Mouse (Mus musculus) inflammation-experienced regulatory T-cells, adult 6 months (primary cell): ENCODE measurements at regions not wholly inside any gene's neighbourhood (a gene's known extent, or its start where the extent isn't known, plus 50 kb on each side); places are given as distances from the start of the nearest gene placed in this dataset.

Experiments used
- ATAC-seq: one replicate; pipeline ENCODE4 v1.8.0; 2017

- ATAC-seq = no peak
Observed at GRCm38 (mm10) chr2:45608926-45609325, 491.7 kb upstream of the Zeb2 start.

- no peak for ATAC-seq
Observed at GRCm38 (mm10) chr2:45607393-45607792, 490.2 kb upstream of the Zeb2 start.

- no peak for ATAC-seq
Observed at GRCm38 (mm10) chr2:45601332-45601900, 484.2 kb upstream of the Zeb2 start.

- ATAC-seq = no peak
Observed at GRCm38 (mm10) chr2:45593765-45594164, 476.6 kb upstream of the Zeb2 start.

- no peak for ATAC-seq
Observed at GRCm38 (mm10) chr2:45590980-45591379, 473.8 kb upstream of the Zeb2 start.

GRCm38 (mm10) chr2:45588248-45588647, 471.1 kb upstream of the Zeb2 start:
- ATAC-seq = no peak

- no peak for ATAC-seq
Observed at GRCm38 (mm10) chr2:45586588-45587200, 469.5 kb upstream of the Zeb2 start.

GRCm38 (mm10) chr2:45581549-45581925, 464.3 kb upstream of the Zeb2 start:
- no peak for ATAC-seq

GRCm38 (mm10) chr2:45580838-45581548, 463.8 kb upstream of the Zeb2 start:
- ATAC-seq = no peak

GRCm38 (mm10) chr2:45572906-45573305, 455.7 kb upstream of the Zeb2 start:
- ATAC-seq = no peak

- ATAC-seq = no peak
Observed at GRCm38 (mm10) chr2:45554707-45555106, 437.5 kb upstream of the Zeb2 start.

GRCm38 (mm10) chr2:45541394-45541793, 424.2 kb upstream of the Zeb2 start:
- no peak for ATAC-seq

GRCm38 (mm10) chr2:45538950-45539349, 421.8 kb upstream of the Zeb2 start:
- no peak for ATAC-seq

- ATAC-seq = no peak
Observed at GRCm38 (mm10) chr2:45537722-45538121, 420.5 kb upstream of the Zeb2 start.

GRCm38 (mm10) chr2:45534806-45535205, 417.6 kb upstream of the Zeb2 start:
- no peak for ATAC-seq

GRCm38 (mm10) chr2:45522310-45522709, 405.1 kb upstream of the Zeb2 start:
- ATAC-seq = no peak

GRCm38 (mm10) chr2:45519550-45520152, 402.5 kb upstream of the Zeb2 start:
- ATAC-seq = no peak

GRCm38 (mm10) chr2:45514290-45515180, 397.3 kb upstream of the Zeb2 start:
- ATAC-seq = no peak

GRCm38 (mm10) chr2:45512852-45513251, 395.7 kb upstream of the Zeb2 start:
- no peak for ATAC-seq

GRCm38 (mm10) chr2:45511791-45512190, 394.6 kb upstream of the Zeb2 start:
- no peak for ATAC-seq

GRCm38 (mm10) chr2:45504468-45504867, 387.3 kb upstream of the Zeb2 start:
- ATAC-seq = no peak

GRCm38 (mm10) chr2:45493656-45494055, 376.5 kb upstream of the Zeb2 start:
- no peak for ATAC-seq

- no peak for ATAC-seq
Observed at GRCm38 (mm10) chr2:45486530-45486929, 369.3 kb upstream of the Zeb2 start.
